9 mouse cellular contexts compared by ENCODE assay signal in genomic region chr17:4997968-4998367, GRCm38 (mm10). TPM values are rescaled to one million over a fixed set of nuclear protein-coding genes. Genes with fewer than 3 reads are reported as not detected.
A peak's percentile ranks its signal among the peaks of the same experiment; 100 is the strongest.
DNase-seq lines count a peak whose midpoint lies in the region; ATAC-seq lines count a peak whose summit lies in the region.
"Had no signal": no experiment of that assay in that cellular context is flagged by ENCODE, and none has a peak within 500 bp of the region (broad histone marks: within the 10 kb centered on the region; RNA-seq: fewer than 3 reads in every experiment).

No protein-coding gene starts in this region.

- peaks cover 19% of the 10 kb centered on the region for H3K4me1 ChIP-seq in liver, embryonic 11.5 days (replicated peaks; ENCODE audit: control insufficient read depth, insufficient read depth, low read length)
- peaks cover 11% of the 10 kb centered on the region for H3K4me1 ChIP-seq in forebrain, embryonic 11.5 days (replicated peaks; ENCODE audit: control insufficient read depth, insufficient read depth, low read length)
- peaks cover 26% of the 10 kb centered on the region for H3K4me1 ChIP-seq in limb, embryonic 11.5 days (ENCODE audit: control insufficient read depth, insufficient read depth, low read length)
- H3K4me1 ChIP-seq in neural tube, embryonic 14.5 days (ENCODE audit: control insufficient read depth, insufficient read depth, low read length), result peaks cover 48% of the 10 kb centered on the region

- no peaks in the 10 kb centered on the region for H3K9me3 ChIP-seq in liver, embryonic 11.5 days (ENCODE audit: control insufficient read depth, low read length)
- H3K9me3 ChIP-seq in forebrain, embryonic 11.5 days (ENCODE audit: control insufficient read depth, low read length), result no peaks in the 10 kb centered on the region
- H3K9me3 ChIP-seq in limb, embryonic 11.5 days (ENCODE audit: control insufficient read depth, low read length), result no peaks in the 10 kb centered on the region
- no peaks in the 10 kb centered on the region for H3K9me3 ChIP-seq in neural tube, embryonic 14.5 days (ENCODE audit: control insufficient read depth, low read length)

- H3K36me3 ChIP-seq in liver, embryonic 11.5 days (ENCODE audit: control insufficient read depth, insufficient read depth, low read length), result no peaks in the 10 kb centered on the region
- H3K36me3 ChIP-seq in forebrain, embryonic 11.5 days (ENCODE audit: control insufficient read depth, insufficient read depth, low read length), result no peaks in the 10 kb centered on the region
- no peaks in the 10 kb centered on the region for H3K36me3 ChIP-seq in limb, embryonic 11.5 days (ENCODE audit: control insufficient read depth, insufficient read depth, low read length)
- H3K36me3 ChIP-seq in neural tube, embryonic 14.5 days (ENCODE audit: control insufficient read depth, insufficient read depth, low read length), result no peaks in the 10 kb centered on the region

- H3K4me3 ChIP-seq in liver, embryonic 11.5 days (ENCODE audit: low read depth, low read length), result no peak overlapping the region
- H3K4me3 ChIP-seq in forebrain, embryonic 11.5 days (ENCODE audit: low read depth, low read length), result no peak overlapping the region
- no peak overlapping the region for H3K4me3 ChIP-seq in limb, embryonic 11.5 days (ENCODE audit: low read depth, low read length)
- peak overlapping the region; percentile 97 for H3K4me3 ChIP-seq in neural tube, embryonic 14.5 days (ENCODE audit: low read depth, low read length)

- H3K27me3 ChIP-seq in liver, embryonic 11.5 days (replicated peaks; ENCODE audit: control insufficient read depth, insufficient read depth, low read length), result no peaks in the 10 kb centered on the region
- H3K27me3 ChIP-seq in forebrain, embryonic 11.5 days (ENCODE audit: control insufficient read depth, insufficient read depth, low read length), result no peaks in the 10 kb centered on the region
- no peaks in the 10 kb centered on the region for H3K27me3 ChIP-seq in limb, embryonic 11.5 days (ENCODE audit: control insufficient read depth, insufficient read depth, low read length)
- H3K27me3 ChIP-seq in neural tube, embryonic 14.5 days (ENCODE audit: control insufficient read depth, insufficient read depth, low read length), result no peaks in the 10 kb centered on the region

- no peak overlapping the region for H3K9ac ChIP-seq in liver, embryonic 11.5 days (ENCODE audit: low read depth, low read length)
- no peak overlapping the region for H3K9ac ChIP-seq in forebrain, embryonic 11.5 days (ENCODE audit: low read length)
- no peak overlapping the region for H3K9ac ChIP-seq in limb, embryonic 11.5 days (ENCODE audit: low read length)
- H3K9ac ChIP-seq in neural tube, embryonic 14.5 days (replicated peaks; ENCODE audit: low read depth, low read length), result no peak overlapping the region

- no peak for ATAC-seq in liver, embryonic 11.5 days (replicated peaks; ENCODE audit: low FRiP score)
- no peak for ATAC-seq in forebrain, embryonic 11.5 days (replicated peaks; ENCODE audit: low FRiP score)
- ATAC-seq in limb, embryonic 11.5 days (ENCODE audit: insufficient number of reproducible peaks, low FRiP score, low TSS enrichment, low read depth), result no peak
- ATAC-seq in neural tube, embryonic 14.5 days (ENCODE audit: low read depth), result no peak

- 58% methylated on average over 3 of the region's 3 CpGs for WGBS in liver, embryonic 11.5 days
- WGBS in forebrain, embryonic 11.5 days, result 37% methylated on average over 3 of the region's 3 CpGs
- WGBS in limb, embryonic 11.5 days, result 41% methylated on average over 3 of the region's 3 CpGs
- WGBS in neural tube, embryonic 14.5 days, result 21% methylated on average over 3 of the region's 3 CpGs

- H3K4me2 ChIP-seq in liver, embryonic 11.5 days, result peak overlapping the region; percentile 42; the same call in 1 of the 2 replicates
- H3K4me2 ChIP-seq in forebrain, embryonic 11.5 days (ENCODE audit: low read depth, low read length, severe bottlenecking), result 0 out of 2 replicates have a peak overlapping the region, but pooled peaks have one; percentile 18
- peak overlapping the region; percentile 28; the same call in 1 of the 2 replicates for H3K4me2 ChIP-seq in limb, embryonic 11.5 days (ENCODE audit: low read depth, severe bottlenecking)
- peak overlapping the region; percentile 80 for H3K4me2 ChIP-seq in neural tube, embryonic 14.5 days (ENCODE audit: low read depth, low read length)

- no peak overlapping the region for H3K27ac ChIP-seq in liver, embryonic 11.5 days (ENCODE audit: low read depth, low read length)
- no peak overlapping the region for H3K27ac ChIP-seq in forebrain, embryonic 11.5 days (ENCODE audit: low read depth, low read length)
- H3K27ac ChIP-seq in limb, embryonic 11.5 days (replicated peaks; ENCODE audit: low read depth, low read length), result no peak overlapping the region
- no peak overlapping the region for H3K27ac ChIP-seq in neural tube, embryonic 14.5 days (ENCODE audit: low read depth, low read length)

- DNase-seq in liver, embryonic 11.5 days (ENCODE audit: low spot score), result no peak
- no peak for DNase-seq in liver
- no peak for DNase-seq in forebrain, embryonic 11.5 days (ENCODE audit: low spot score)
- DNase-seq in limb, embryonic 11.5 days (ENCODE audit: low spot score), result no peak
- no peak for DNase-seq in thymus, postnatal 25 days
- DNase-seq in frontal cortex, postnatal 36 days (ENCODE audit: low spot score in 2 of 2), result no peak
- no peak for DNase-seq in cerebellum, adult 11 months
- DNase-seq: cerebellum, adult 11-12 months had no signal

RNA-seq across cellular contexts. Expression of gene Arid1b, which starts 3.8 kb away (rescaled TPM):
- polyA plus RNA-seq in liver, embryonic 11.5 days (2014; fragmentation: Nextera tagmentation; extraction: Ambion mirVana), result 8.1 and 9.1 TPM in 2 replicates
- polyA plus RNA-seq in forebrain, embryonic 11.5 days (2014; fragmentation: Nextera tagmentation; extraction: Ambion mirVana), result 15.5 and 16.3 TPM in 2 replicates
- 14.8 and 18.5 TPM in 2 replicates for polyA plus RNA-seq in limb, embryonic 11.5 days (2014; fragmentation: Nextera tagmentation; extraction: Ambion mirVana)
- 20.1 and 22.2 TPM in 2 replicates for polyA plus RNA-seq in neural tube, embryonic 14.5 days (2014; fragmentation: Nextera tagmentation; extraction: Ambion mirVana)

Comparison
In these comparisons a context has a peak if more than half of its experiments do, and no peak if none do; other contexts are left out.
1. H3K4me2 ChIP-seq: peak in every context shown above with its lines; median percentile 80 in neural tube, embryonic 14.5 days; 42 in liver, embryonic 11.5 days; 28 in limb, embryonic 11.5 days; 18 in forebrain, embryonic 11.5 days.